Mouse (Mus musculus) cortical plate, adult 2 months (tissue): ENCODE measurements around the gene Apof.

Source experiments
- CTCF ChIP-seq: fragments of 200-500 bp; IDR thresholded peaks from 2 replicates; pipeline ENCODE4 v1.5.1; 2011; ENCODE audit warnings: mild to moderate bottlenecking, control low read depth, low read length; ENCODE audit not compliant: insufficient read depth; ENCODE audit errors: extremely low read depth
- POLR2A ChIP-seq: fragments of 200-500 bp; IDR thresholded peaks from 2 replicates; pipeline ENCODE4 v1.6.1; 2011; ENCODE audit warnings: mild to moderate bottlenecking, low read length, control low read depth; ENCODE audit not compliant: insufficient read depth; ENCODE audit errors: extremely low read depth

DNA sequence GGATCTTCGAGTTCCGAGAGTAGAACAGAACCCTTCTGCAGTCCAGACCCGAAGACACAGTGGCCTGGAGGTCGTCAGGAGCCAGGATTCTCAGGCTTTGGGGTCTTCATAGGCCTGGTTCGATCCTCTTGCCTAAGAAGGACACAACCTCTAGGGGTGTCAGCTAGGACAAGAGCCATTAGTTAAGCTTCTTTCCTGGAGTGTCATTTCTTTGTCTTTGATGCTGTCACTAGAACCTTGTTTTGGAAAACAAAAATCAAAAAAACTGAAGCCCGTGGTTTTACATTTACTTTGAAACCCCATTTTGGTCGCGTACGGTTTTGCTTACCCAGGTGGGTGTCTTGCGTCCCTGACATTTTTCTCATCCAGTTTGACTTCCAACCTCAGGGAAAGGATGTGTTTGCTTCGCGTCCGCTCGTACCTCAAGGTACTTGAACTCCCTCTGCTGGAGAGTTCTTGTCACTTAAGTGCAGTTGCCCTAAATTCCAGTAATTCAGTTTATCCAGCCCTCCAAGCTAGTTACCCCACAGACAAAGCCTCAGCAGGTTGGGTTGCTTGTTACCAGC, 36.0 kb upstream of the Apof start:
- TF ChIP-seq CTCF (peak; percentile 82), POLR2A (no peak)
